Comparison of ENCODE assay signal across 24 mouse cellular contexts in the genomic region with DNA sequence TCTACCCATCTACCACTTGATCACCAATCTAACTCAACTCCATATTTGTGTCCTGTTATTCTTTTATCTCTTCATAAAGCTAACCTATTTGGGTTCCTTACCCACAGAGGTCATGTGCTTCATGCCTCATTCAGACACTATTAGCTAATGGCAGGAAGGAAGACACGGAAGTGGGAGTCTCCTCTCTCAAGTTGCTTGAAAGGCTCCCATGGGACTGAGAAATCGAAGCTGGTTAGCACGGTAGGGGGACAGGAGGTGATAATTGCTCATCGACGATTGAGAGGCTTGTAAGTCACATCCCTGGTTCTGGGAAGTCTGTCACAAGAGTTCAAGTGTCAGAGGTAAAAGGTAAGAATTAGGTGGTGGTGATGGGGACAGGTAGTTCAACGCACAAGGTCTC.
A peak's percentile ranks its signal among the peaks of the same experiment; 100 is the strongest.
DNase-seq lines count a peak whose midpoint lies in the region; ATAC-seq and TF ChIP-seq lines count a peak whose summit lies in the region.
"Had no signal": no experiment of that assay in that cellular context is flagged by ENCODE, and none has a peak within 500 bp of the region (broad histone marks: within the 10 kb centered on the region; RNA-seq: fewer than 3 reads in every experiment).

No protein-coding gene starts in this region.

- TF ChIP-seq EP300 in heart, postnatal 0 days (IDR thresholded peaks at IDR 0.05; ENCODE audit: low read depth): no peak

- intact Hi-C loops in heart, postnatal 14 days (cut with DNase I): loop anchor here (10.0 kb wide), 1 partner anchor 168 kb away; no protein-coding TSS in a partner anchor

- no peak for ATAC-seq in heart, postnatal 0 days (ENCODE audit: insufficient read depth, low read depth)
- ATAC-seq: activated CD4-positive, CD25-positive, alpha-beta regulatory T cell, adult 4 months; forebrain, embryonic 15.5 days had no signal

- H3K27me3 ChIP-seq in heart, postnatal 0 days (ENCODE audit: control insufficient read depth, insufficient read depth, low read length): no peaks in the 10 kb centered on the region
- H3K27me3 ChIP-seq: embryonic facial prominence, embryonic 13.5 days; forebrain, embryonic 12.5 days; forebrain, embryonic 15.5 days; heart, embryonic 12.5 days; heart, embryonic 15.5 days; hindbrain, embryonic 12.5 days; hindbrain, embryonic 15.5 days had no signal

- peak overlapping the region; percentile 94; the same call in 1 of the 2 replicates for H3K27ac ChIP-seq in heart, postnatal 0 days (ENCODE audit: low read depth)
- H3K27ac ChIP-seq: embryonic facial prominence, embryonic 10.5 days; embryonic facial prominence, embryonic 13.5 days; forebrain, embryonic 12.5 days; forebrain, embryonic 15.5 days; hindbrain, embryonic 12.5 days; hindbrain, embryonic 15.5 days had no signal

- no peak overlapping the region for H3K9ac ChIP-seq in heart, postnatal 0 days (replicated peaks; ENCODE audit: low read depth, low read length)
- H3K9ac ChIP-seq: embryonic facial prominence, embryonic 13.5 days; forebrain, embryonic 12.5 days; forebrain, embryonic 15.5 days; heart, embryonic 12.5 days; heart, embryonic 15.5 days; hindbrain, embryonic 12.5 days; hindbrain, embryonic 15.5 days had no signal

- H3K4me1 ChIP-seq in heart, postnatal 0 days (ENCODE audit: control insufficient read depth, insufficient read depth): peaks cover 30% of the 10 kb centered on the region

- DNase-seq in heart, adult 11 months: peak; percentile 82
- no peak for DNase-seq in heart, postnatal 14 days
- no peak for DNase-seq in heart, postnatal 0 days (ENCODE audit: low spot score)
- no peak for DNase-seq in heart, postnatal 4 days
- peak; percentile 33 for DNase-seq in kidney, adult 9 months
- no peak for DNase-seq in kidney, postnatal 25 days
- DNase-seq: adrenal gland, adult 8-10 months; adrenal gland, postnatal 25 days; cerebellum, adult 11-12 months; cerebellum, adult 8-10 months; cerebellum, postnatal 10 days; cerebellum, postnatal 36 days; embryo, embryonic 11 days; gastrocnemius, postnatal 25 days had no signal

- TF ChIP-seq CTCF in heart, postnatal 0 days (IDR thresholded peaks at IDR 0.05; ENCODE audit: low read depth): no peak

- no peak overlapping the region for H3K4me2 ChIP-seq in heart, postnatal 0 days (ENCODE audit: low read depth, low read length)
- H3K4me2 ChIP-seq: embryonic facial prominence, embryonic 13.5 days; forebrain, embryonic 12.5 days; forebrain, embryonic 15.5 days; heart, embryonic 12.5 days; heart, embryonic 15.5 days; hindbrain, embryonic 12.5 days; hindbrain, embryonic 15.5 days had no signal

- no peaks in the 10 kb centered on the region for H3K9me3 ChIP-seq in heart, postnatal 0 days (replicated peaks; ENCODE audit: control insufficient read depth, low read length)
- H3K9me3 ChIP-seq: embryonic facial prominence, embryonic 10.5 days; embryonic facial prominence, embryonic 13.5 days; forebrain, embryonic 12.5 days; forebrain, embryonic 15.5 days; heart, embryonic 12.5 days; heart, embryonic 15.5 days; hindbrain, embryonic 12.5 days; hindbrain, embryonic 15.5 days had no signal

- no peaks in the 10 kb centered on the region for H3K36me3 ChIP-seq in heart, postnatal 0 days (replicated peaks; ENCODE audit: control insufficient read depth, insufficient read depth, low read length)
- H3K36me3 ChIP-seq: embryonic facial prominence, embryonic 10.5 days; embryonic facial prominence, embryonic 13.5 days; forebrain, embryonic 12.5 days; forebrain, embryonic 15.5 days; heart, embryonic 12.5 days; heart, embryonic 15.5 days; hindbrain, embryonic 12.5 days; hindbrain, embryonic 15.5 days had no signal

- 42% methylated on average over 6 of the region's 6 CpGs for WGBS in heart, postnatal 0 days

- no peak overlapping the region for H3K4me3 ChIP-seq in heart, postnatal 0 days (ENCODE audit: low read depth, low read length)
- H3K4me3 ChIP-seq: embryonic facial prominence, embryonic 10.5 days; embryonic facial prominence, embryonic 13.5 days; erythroblast, embryonic 14.5 days; forebrain, embryonic 12.5 days; forebrain, embryonic 15.5 days; heart, embryonic 12.5 days; heart, embryonic 15.5 days; hindbrain, embryonic 12.5 days; hindbrain, embryonic 15.5 days had no signal

Comparison
In these comparisons a context has a peak if more than half of its experiments do, and no peak if none do; other contexts are left out.
1. DNase-seq: peak in heart, adult 11 months (single experiment) and kidney, adult 9 months (single experiment); none in heart, postnatal 14 days (0 of 2), heart, postnatal 0 days (single experiment), heart, postnatal 4 days (single experiment) and kidney, postnatal 25 days (0 of 2).